8 mouse cellular contexts compared by ENCODE assay signal in the genomic region with DNA sequence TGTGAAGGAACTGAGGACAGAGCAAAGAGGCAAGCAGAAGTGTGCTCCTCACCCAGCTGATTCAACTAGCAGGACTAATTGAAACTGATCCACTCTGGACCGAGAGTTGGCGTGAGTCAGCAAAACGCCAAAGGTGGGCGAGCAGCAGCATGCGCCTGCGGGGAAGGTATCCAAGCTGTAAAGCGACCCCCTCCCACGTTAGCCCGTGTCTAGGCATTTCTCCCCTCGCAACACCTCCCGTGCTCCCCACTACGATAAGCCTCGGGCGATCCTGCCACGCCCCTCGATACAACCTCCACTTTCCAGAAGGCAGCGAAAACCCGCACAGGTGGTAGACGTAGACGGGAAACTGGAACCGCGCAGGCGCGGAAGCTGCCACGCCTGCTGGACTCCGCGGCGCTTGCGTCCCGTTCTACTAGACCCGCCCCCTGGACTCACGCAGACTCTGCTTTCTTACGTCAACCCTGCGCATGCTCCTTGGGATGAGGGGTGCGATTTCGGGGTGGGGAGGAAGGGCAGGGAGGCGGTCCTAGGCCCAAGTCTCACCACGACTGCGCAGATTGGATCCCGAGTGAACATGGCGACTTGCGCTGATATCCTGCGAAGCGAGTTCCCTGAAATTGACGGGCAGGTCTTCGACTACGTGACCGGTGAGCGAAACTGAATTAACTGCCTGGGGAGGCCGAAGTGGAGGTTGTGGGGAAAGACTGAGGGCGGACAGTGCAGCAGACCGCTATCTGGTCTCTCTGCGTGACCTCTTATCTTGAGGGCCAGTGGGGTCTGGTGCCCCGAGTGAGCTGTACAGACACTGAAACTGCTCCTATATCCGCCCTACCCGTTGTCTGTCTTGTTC. TPM values are rescaled to one million over a fixed set of nuclear protein-coding genes. Genes with fewer than 3 reads are reported as not detected.
A peak's percentile ranks its signal among the peaks of the same experiment; 100 is the strongest.
DNase-seq lines count a peak whose midpoint lies in the region; ATAC-seq and TF ChIP-seq lines count a peak whose summit lies in the region.

A gene (plus strand): TSS at position 482 of the 853 bp plus-strand sequence.

- WGBS in forebrain, embryonic 12.5 days: under 1% methylated on average over 56 of the region's 56 CpGs
- under 1% methylated on average over 56 of the region's 56 CpGs for WGBS in heart, postnatal 0 days
- WGBS in liver, embryonic 16.5 days (ENCODE audit: insufficient replicate concordance): 0% methylated on average over 56 of the region's 56 CpGs
- WGBS in neural tube, embryonic 13.5 days: under 1% methylated on average over 56 of the region's 56 CpGs

- no peak for TF ChIP-seq CTCF in E14TG2a.4 (conservative IDR thresholded peaks at IDR 0.05; ENCODE audit: low read length)
- no peak for TF ChIP-seq CTCF in heart, postnatal 0 days (IDR thresholded peaks at IDR 0.05; ENCODE audit: low read depth)
- TF ChIP-seq CTCF in testis, adult 2 months (IDR thresholded peaks at IDR 0.05; ENCODE audit: control insufficient read depth, insufficient read depth, insufficient replicate concordance, low read depth, low read length): 0 out of 2 replicates have a peak, but pooled peaks have one; percentile 1

- H3K4me1 ChIP-seq in E14TG2a.4 (replicated peaks; ENCODE audit: low read depth, low read length): peaks cover 43% of the 10 kb centered on the region
- peaks cover 18% of the 10 kb centered on the region for H3K4me1 ChIP-seq in forebrain, embryonic 12.5 days
- H3K4me1 ChIP-seq in heart, postnatal 0 days (ENCODE audit: control insufficient read depth, insufficient read depth): peaks cover 13% of the 10 kb centered on the region
- H3K4me1 ChIP-seq in liver, embryonic 16.5 days (ENCODE audit: control insufficient read depth, low read depth, low read length): peaks cover 21% of the 10 kb centered on the region
- peaks cover 25% of the 10 kb centered on the region for H3K4me1 ChIP-seq in neural tube, embryonic 13.5 days (replicated peaks)
- peaks cover 4% of the 10 kb centered on the region for H3K4me1 ChIP-seq in testis, adult 2 months (ENCODE audit: control insufficient read depth, insufficient read depth, low read length)

- peak; percentile 99 for DNase-seq in c-Kit-positive CD71-positive TER-119-positive erythroid progenitor cells, embryonic 14.5 days (ENCODE audit: low spot score)
- peak; percentile 99 for DNase-seq in heart, postnatal 0 days (ENCODE audit: low spot score)
- peak; percentile 97 to 98 for DNase-seq in kidney, postnatal 4 days

- peak within 1 kb of the TSS; percentile 92 for H3K4me2 ChIP-seq in forebrain, embryonic 12.5 days
- H3K4me2 ChIP-seq in heart, postnatal 0 days (ENCODE audit: low read depth, low read length): peak within 1 kb of the TSS; percentile 87
- H3K4me2 ChIP-seq in liver, embryonic 16.5 days (ENCODE audit: low read depth, low read length): peak within 1 kb of the TSS; percentile 90
- peak within 1 kb of the TSS; percentile 93 for H3K4me2 ChIP-seq in neural tube, embryonic 13.5 days

- peaks cover 69% of the 10 kb centered on the region for H3K36me3 ChIP-seq in E14TG2a.4 (ENCODE audit: insufficient read depth, low read length)
- peaks cover 61% of the 10 kb centered on the region for H3K36me3 ChIP-seq in forebrain, embryonic 12.5 days (replicated peaks)
- peaks cover 52% of the 10 kb centered on the region for H3K36me3 ChIP-seq in heart, postnatal 0 days (replicated peaks; ENCODE audit: control insufficient read depth, insufficient read depth, low read length)
- peaks cover 36% of the 10 kb centered on the region for H3K36me3 ChIP-seq in liver, embryonic 16.5 days (ENCODE audit: control insufficient read depth, insufficient read depth)
- H3K36me3 ChIP-seq in neural tube, embryonic 13.5 days: peaks cover 67% of the 10 kb centered on the region
- peaks cover 2% of the 10 kb centered on the region; the same call in 1 of the 2 replicates for H3K36me3 ChIP-seq in testis, adult 2 months (ENCODE audit: control insufficient read depth, insufficient read depth, low read length)

- ATAC-seq in forebrain, embryonic 12.5 days (ENCODE audit: low FRiP score): peak; percentile 98
- ATAC-seq in heart, postnatal 0 days (ENCODE audit: insufficient read depth, low read depth): peak; percentile 99
- ATAC-seq in liver, embryonic 16.5 days (ENCODE audit: low read depth): peak; percentile 99
- peak; percentile 99 for ATAC-seq in neural tube, embryonic 13.5 days (ENCODE audit: low read depth)

- no peak for TF ChIP-seq EP300 in heart, postnatal 0 days (IDR thresholded peaks at IDR 0.05; ENCODE audit: low read depth)

- H3K9ac ChIP-seq in forebrain, embryonic 12.5 days: peak within 1 kb of the TSS; percentile 76
- H3K9ac ChIP-seq in heart, postnatal 0 days (replicated peaks; ENCODE audit: low read depth, low read length): peak within 1 kb of the TSS; percentile 68
- peak within 1 kb of the TSS; percentile 81 for H3K9ac ChIP-seq in liver, embryonic 16.5 days (ENCODE audit: low read depth, low read length)
- peak within 1 kb of the TSS; percentile 89 for H3K9ac ChIP-seq in neural tube, embryonic 13.5 days

- no peaks in the 10 kb centered on the region for H3K27me3 ChIP-seq in E14TG2a.4 (ENCODE audit: insufficient read depth, low read length)
- H3K27me3 ChIP-seq in forebrain, embryonic 12.5 days: no peaks in the 10 kb centered on the region
- H3K27me3 ChIP-seq in heart, postnatal 0 days (ENCODE audit: control insufficient read depth, insufficient read depth, low read length): no peaks in the 10 kb centered on the region
- H3K27me3 ChIP-seq in liver, embryonic 16.5 days (ENCODE audit: control insufficient read depth, insufficient read depth, low read depth, low read length): no peaks in the 10 kb centered on the region
- no peaks in the 10 kb centered on the region for H3K27me3 ChIP-seq in neural tube, embryonic 13.5 days
- H3K27me3 ChIP-seq in testis, adult 2 months (ENCODE audit: control insufficient read depth, insufficient read depth, low read length): no peaks in the 10 kb centered on the region

- H3K9me3 ChIP-seq in E14TG2a.4 (ENCODE audit: low read length): no peaks in the 10 kb centered on the region
- H3K9me3 ChIP-seq in forebrain, embryonic 12.5 days: no peaks in the 10 kb centered on the region
- no peaks in the 10 kb centered on the region for H3K9me3 ChIP-seq in heart, postnatal 0 days (replicated peaks; ENCODE audit: control insufficient read depth, low read length)
- no peaks in the 10 kb centered on the region for H3K9me3 ChIP-seq in liver, embryonic 16.5 days (replicated peaks; ENCODE audit: control insufficient read depth, low read length)
- H3K9me3 ChIP-seq in neural tube, embryonic 13.5 days: no peaks in the 10 kb centered on the region

- H3K27ac ChIP-seq in forebrain, embryonic 12.5 days: peak within 1 kb of the TSS; percentile 51
- peak within 1 kb of the TSS; percentile 65 for H3K27ac ChIP-seq in heart, postnatal 0 days (ENCODE audit: low read depth)
- H3K27ac ChIP-seq in liver, embryonic 16.5 days (ENCODE audit: low read length): peak within 1 kb of the TSS; percentile 87
- H3K27ac ChIP-seq in neural tube, embryonic 13.5 days (replicated peaks): peak within 1 kb of the TSS; percentile 33; the same call in 1 of the 2 replicates
- H3K27ac ChIP-seq in testis, adult 2 months (ENCODE audit: control insufficient read depth, insufficient read depth, low read depth, low read length): peak within 1 kb of the TSS; percentile 95

- H3K4me3 ChIP-seq in E14TG2a.4 (replicated peaks; ENCODE audit: low read length): peak within 1 kb of the TSS; percentile 97
- H3K4me3 ChIP-seq in forebrain, embryonic 12.5 days (replicated peaks): peak within 1 kb of the TSS; percentile 68
- peak within 1 kb of the TSS; percentile 73 for H3K4me3 ChIP-seq in heart, postnatal 0 days (ENCODE audit: low read depth, low read length)
- H3K4me3 ChIP-seq in liver, embryonic 16.5 days (ENCODE audit: low read depth, low read length): peak within 1 kb of the TSS; percentile 87
- peak within 1 kb of the TSS; percentile 93 for H3K4me3 ChIP-seq in neural tube, embryonic 13.5 days
- peak within 1 kb of the TSS; percentile 99 for H3K4me3 ChIP-seq in testis, adult 2 months (ENCODE audit: control insufficient read depth, low read depth, low read length)

- TF ChIP-seq POLR2A in testis, adult 2 months (IDR thresholded peaks at IDR 0.05; ENCODE audit: control insufficient read depth, low read depth, low read length): peak; percentile 98

RNA-seq across cellular contexts. Expression of the gene that starts here (rescaled TPM):
- polyA plus RNA-seq in forebrain, embryonic 12.5 days (2016; fragmentation: Nextera tagmentation; extraction: Ambion mirVana): 60.9 and 74.3 TPM in 2 replicates
- total RNA-seq in heart, postnatal 0 days (2014; rRNA removed; ENCODE audit: low replicate concordance): 47.1 and 76.5 TPM in 2 replicates
- 42.2 and 44.3 TPM in 2 replicates for polyA plus RNA-seq in heart, postnatal 0 days (2015; fragmentation: Nextera tagmentation; extraction: Ambion mirVana)
- polyA plus RNA-seq in liver, embryonic 16.5 days (2015; fragmentation: Nextera tagmentation; extraction: Ambion mirVana): 24.6 and 25.8 TPM in 2 replicates
- 72.2 and 81.5 TPM in 2 replicates for polyA plus RNA-seq in neural tube, embryonic 13.5 days (2015; fragmentation: Nextera tagmentation; extraction: Ambion mirVana)
- polyA plus RNA-seq in testis, adult 2 months (2012; rRNA removed): 77.2 and 83.0 TPM in 2 replicates

Comparison
In these comparisons a context has a peak if more than half of its experiments do, and no peak if none do; other contexts are left out.
1. Peak in every context shown above with its lines: DNase-seq, ATAC-seq, H3K4me3 ChIP-seq and H3K27ac ChIP-seq.
2. H3K27ac ChIP-seq: peak in every context shown above with its lines; median percentile 95 in testis, adult 2 months; 87 in liver, embryonic 16.5 days; 65 in heart, postnatal 0 days; 51 in forebrain, embryonic 12.5 days; 33 in neural tube, embryonic 13.5 days.